Mouse (Mus musculus): ENCODE results near the gene Gm10310. TPM values are rescaled to one million over a fixed set of nuclear protein-coding genes. Genes with fewer than 3 reads are reported as not detected.
"Not testable (repeated sequence)": the region's sequence is repeated elsewhere in the genome, so short reads cannot be mapped to it uniquely, and the experiment has no call there.

The Gm10310 gene
- not detected in 2 replicates for polyA plus RNA-seq (2015; fragmentation: Nextera tagmentation; extraction: Ambion mirVana)

DNA sequence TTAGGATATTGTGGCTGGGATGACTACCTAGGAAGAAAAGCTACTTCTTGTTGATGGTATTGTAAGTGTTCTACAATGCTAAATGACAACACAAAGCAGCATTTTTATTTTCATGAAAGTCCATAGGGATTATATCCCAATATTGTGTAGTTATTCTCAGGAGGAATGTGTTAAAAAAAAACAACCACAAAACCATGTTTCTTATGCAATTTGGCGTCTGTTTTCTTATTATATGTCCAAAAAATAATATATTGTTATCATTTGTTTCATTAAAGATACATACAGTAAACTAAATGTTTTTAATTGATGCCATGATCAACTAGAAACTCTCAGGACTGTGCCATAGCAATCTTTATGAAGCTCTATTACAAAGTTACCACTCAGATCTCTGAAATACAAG is at the start of gene Gm10310:
Gene Gm10310, minus strand, starts transcription at position 101 of the 400 bp plus-strand sequence.
- H3K4me1 ChIP-seq; ATAC-seq; H3K27me3 ChIP-seq; H3K4me3 ChIP-seq; H3K27ac ChIP-seq; H3K9me3 ChIP-seq (replicated peaks); H3K36me3 ChIP-seq (ENCODE audit: poor library complexity, severe bottlenecking); H3K9ac ChIP-seq; H3K4me2 ChIP-seq: not testable (repeated sequence)
- no CpG with 5 or more reads among the region's 1 CpGs for WGBS

DNA sequence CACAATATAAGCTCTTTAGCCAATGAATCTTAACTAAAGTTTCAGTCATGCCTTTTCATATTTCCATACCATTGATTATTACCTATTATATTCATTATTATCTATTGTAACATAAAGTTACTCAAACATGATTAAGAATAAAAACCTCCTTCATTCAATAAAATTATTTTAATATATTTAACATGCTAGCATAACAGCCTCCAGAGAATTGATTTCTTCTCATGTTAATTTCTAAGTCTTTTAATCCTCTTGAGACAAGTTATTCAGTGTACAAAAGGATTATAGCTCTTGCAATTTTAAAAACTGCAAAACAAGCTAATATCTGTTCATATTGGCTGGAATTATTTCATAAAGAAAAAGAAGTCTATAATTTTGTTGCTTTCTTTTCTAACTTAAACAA is 45.2 kb upstream of the Gm10310 start, which contains the start of gene Olfr821:
Gene Olfr821, plus strand, starts transcription at position 301 of the 400 bp plus-strand sequence.
- ATAC-seq: no peak
- Histone ChIP-seq H3K36me3 (ENCODE audit: poor library complexity, severe bottlenecking) (no peaks in the 10 kb centered on the region), H3K4me3 (no peak within 1 kb of the TSS), H3K4me1 (no peaks in the 10 kb centered on the region), H3K27ac (no peak within 1 kb of the TSS), H3K9me3 (replicated peaks) (no peaks in the 10 kb centered on the region), H3K27me3 (no peaks in the 10 kb centered on the region), H3K4me2 (no peak within 1 kb of the TSS), H3K9ac (no peak within 1 kb of the TSS)

- Histone ChIP-seq H3K4me1 (no peaks in the 10 kb centered on the region), H3K27me3 (no peaks in the 10 kb centered on the region), H3K36me3 (ENCODE audit: poor library complexity, severe bottlenecking) (no peaks in the 10 kb centered on the region), H3K4me3 (no peak within 1 kb of the TSS), H3K4me2 (no peak within 1 kb of the TSS), H3K27ac (no peak within 1 kb of the TSS), H3K9ac (no peak within 1 kb of the TSS), H3K9me3 (replicated peaks) (no peaks in the 10 kb centered on the region)
- ATAC-seq: no peak
Observed at GRCm38 (mm10) chr10:130012321-130012720, 27.5 kb upstream of the Gm10310 start, which contains the start of gene Olfr820. Gene Olfr820, plus strand, starts transcription at chr10:130012621.

DNA sequence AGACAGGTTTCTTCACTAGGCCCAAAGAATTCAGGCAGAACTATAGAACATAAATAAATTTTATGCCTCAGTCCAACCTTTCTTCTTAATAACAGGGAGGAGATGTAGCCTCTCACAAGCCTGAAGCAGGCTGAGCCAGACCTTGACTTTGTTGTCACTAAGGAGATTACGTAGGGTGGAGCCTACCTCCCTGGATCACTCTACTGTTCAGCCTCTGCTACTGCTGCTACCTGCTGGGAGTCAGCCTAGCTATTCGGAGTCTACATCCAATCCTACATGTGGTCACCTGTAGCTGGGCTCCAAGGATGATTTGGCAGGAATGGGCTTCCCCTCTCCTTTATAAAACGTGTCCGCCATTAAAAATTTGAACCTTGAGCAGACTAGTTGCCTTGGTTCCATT is 20.5 kb upstream of the Gm10310 start:
- WGBS: 88% methylated on average over 4 of the region's 4 CpGs
- H3K4me3 ChIP-seq; H3K9ac ChIP-seq; ATAC-seq; H3K9me3 ChIP-seq (replicated peaks); H3K36me3 ChIP-seq (ENCODE audit: poor library complexity, severe bottlenecking); H3K27ac ChIP-seq; H3K4me1 ChIP-seq; H3K4me2 ChIP-seq; H3K27me3 ChIP-seq: not testable (repeated sequence)

DNA sequence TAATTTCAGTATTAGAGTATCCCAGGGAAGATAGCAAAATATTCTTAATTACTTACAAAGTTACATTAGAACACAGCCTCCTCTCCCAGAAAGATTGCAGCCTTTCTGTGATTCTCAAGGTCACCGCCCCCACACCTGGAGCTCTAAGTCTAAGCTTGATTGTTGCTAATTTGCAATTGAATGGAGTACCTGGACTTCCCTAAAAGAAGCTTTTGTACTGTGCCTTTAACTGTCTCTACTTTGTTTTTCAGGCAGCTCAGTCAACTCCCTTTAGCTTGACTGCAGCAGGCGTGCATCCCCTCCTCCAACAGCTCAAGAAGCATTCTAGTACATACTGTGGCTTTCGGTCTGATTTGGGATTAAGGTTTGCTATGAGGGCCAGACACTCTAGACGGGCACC is 19.2 kb upstream of the Gm10310 start:
- H3K9me3 ChIP-seq (replicated peaks); H3K4me2 ChIP-seq; ATAC-seq; H3K36me3 ChIP-seq (ENCODE audit: poor library complexity, severe bottlenecking); H3K4me1 ChIP-seq; H3K27ac ChIP-seq; H3K9ac ChIP-seq; H3K27me3 ChIP-seq; H3K4me3 ChIP-seq: not testable (repeated sequence)
- WGBS: 85% methylated on average over 4 of the region's 4 CpGs

DNA sequence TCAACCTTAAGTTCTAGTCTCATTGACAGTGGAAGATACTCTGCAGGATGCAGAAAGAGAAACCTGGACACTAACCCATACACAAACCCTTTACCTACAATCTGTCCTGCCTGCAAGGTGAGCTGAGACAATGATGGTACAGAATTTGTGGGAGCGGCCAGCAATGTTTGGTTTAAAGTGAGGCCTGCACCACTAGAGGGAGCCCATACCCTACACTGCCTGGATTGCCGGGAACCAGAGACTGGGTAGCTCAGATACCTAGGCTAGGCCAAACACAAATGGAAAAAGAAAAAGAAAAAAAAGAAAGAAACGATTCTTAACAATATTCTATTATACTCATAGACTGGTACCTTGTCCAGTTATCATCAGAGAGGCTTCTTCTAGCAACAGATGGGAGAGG is 3.0 kb downstream of the Gm10310 start:
- not testable (repeated sequence) for H3K27ac ChIP-seq; H3K4me1 ChIP-seq; H3K4me2 ChIP-seq; H3K27me3 ChIP-seq; H3K36me3 ChIP-seq (ENCODE audit: poor library complexity, severe bottlenecking); H3K4me3 ChIP-seq; H3K9ac ChIP-seq; H3K9me3 ChIP-seq (replicated peaks)
- no CpG with 5 or more reads among the region's 3 CpGs for WGBS
- peak; percentile 58; the same call in 1 of the 2 replicates for ATAC-seq

- H3K9me3 ChIP-seq (replicated peaks); H3K9ac ChIP-seq: not testable (repeated sequence)
- WGBS: no CpG with 5 or more reads among the region's 2 CpGs
Observed at GRCm38 (mm10) chr10:129976040-129976439, 8.8 kb downstream of the Gm10310 start, which contains the start of gene Olfr247. Gene Olfr247, minus strand, starts transcription at chr10:129976140.

GRCm38 (mm10) chr10:129972994-129973393 is 11.9 kb downstream of the Gm10310 start:
- H3K27ac ChIP-seq; H3K4me2 ChIP-seq; H3K4me3 ChIP-seq; H3K36me3 ChIP-seq (ENCODE audit: poor library complexity, severe bottlenecking); H3K9me3 ChIP-seq (replicated peaks); H3K9ac ChIP-seq; H3K4me1 ChIP-seq; H3K27me3 ChIP-seq: not testable (repeated sequence)
- WGBS: no CpG with 5 or more reads among the region's 3 CpGs
- peak; percentile 43; the same call in 1 of the 2 replicates for ATAC-seq

More at GRCm38 (mm10) chr10:129976040-129976439, 8.8 kb downstream of the Gm10310 start, which contains the start of gene Olfr247:
- ATAC-seq; H3K27ac ChIP-seq; H3K36me3 ChIP-seq (ENCODE audit: poor library complexity, severe bottlenecking); H3K4me1 ChIP-seq; H3K4me3 ChIP-seq; H3K4me2 ChIP-seq; H3K27me3 ChIP-seq: not testable (repeated sequence)

DNA sequence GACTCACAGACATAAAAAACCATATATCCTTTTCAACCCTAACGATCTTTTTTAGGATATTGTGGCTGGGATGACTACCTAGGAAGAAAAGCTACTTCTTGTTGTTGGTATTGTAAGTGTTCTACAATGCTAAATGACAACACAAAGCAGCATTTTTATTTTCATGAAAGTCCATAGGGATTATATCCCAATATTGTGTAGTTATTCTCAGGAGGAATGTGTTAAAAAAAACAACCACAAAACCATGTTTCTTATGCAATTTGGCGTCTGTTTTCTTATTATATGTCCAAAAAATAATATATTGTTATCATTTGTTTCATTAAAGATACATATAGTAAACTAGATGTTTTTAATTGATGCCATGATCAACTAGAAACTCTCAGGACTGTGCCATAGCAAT is 17.7 kb downstream of the Gm10310 start, which contains the start of gene Olfr819:
Gene Olfr819, minus strand, starts transcription at position 101 of the 400 bp plus-strand sequence.
- not testable (repeated sequence) for H3K4me3 ChIP-seq

DNA sequence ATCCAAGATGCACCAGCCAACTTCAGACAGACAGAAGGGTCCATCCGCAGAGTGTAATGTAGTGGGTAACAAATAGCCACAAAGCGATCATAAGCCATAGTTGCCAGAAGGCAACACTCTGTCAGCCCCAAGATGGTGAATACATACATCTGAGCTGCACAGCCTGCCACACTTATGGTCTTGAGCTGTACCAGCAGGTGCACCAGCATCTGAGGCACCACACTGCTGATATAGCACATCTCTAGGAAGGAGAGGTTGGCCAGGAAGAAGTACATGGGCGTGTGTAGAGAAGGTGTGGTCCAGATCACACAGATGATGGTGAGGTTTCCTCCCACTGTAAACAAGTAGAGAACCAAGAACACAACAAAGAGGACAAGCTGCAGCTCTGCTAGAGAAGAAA is 18.6 kb downstream of the Gm10310 start:
- not testable (repeated sequence) for H3K9me3 ChIP-seq (replicated peaks); H3K27ac ChIP-seq; ATAC-seq; H3K4me2 ChIP-seq; H3K36me3 ChIP-seq (ENCODE audit: poor library complexity, severe bottlenecking); H3K4me3 ChIP-seq; H3K9ac ChIP-seq; H3K4me1 ChIP-seq; H3K27me3 ChIP-seq
- 93% methylated on average over 2 of the region's 3 CpGs for WGBS

More for the DNA sequence above, 17.7 kb downstream of the Gm10310 start, which contains the start of gene Olfr819:
- not testable (repeated sequence) for H3K27me3 ChIP-seq; H3K4me2 ChIP-seq; H3K4me1 ChIP-seq; ATAC-seq; H3K9me3 ChIP-seq (replicated peaks); H3K36me3 ChIP-seq (ENCODE audit: poor library complexity, severe bottlenecking); H3K9ac ChIP-seq; H3K27ac ChIP-seq
- 86% methylated on average over 2 of the region's 2 CpGs for WGBS

DNA sequence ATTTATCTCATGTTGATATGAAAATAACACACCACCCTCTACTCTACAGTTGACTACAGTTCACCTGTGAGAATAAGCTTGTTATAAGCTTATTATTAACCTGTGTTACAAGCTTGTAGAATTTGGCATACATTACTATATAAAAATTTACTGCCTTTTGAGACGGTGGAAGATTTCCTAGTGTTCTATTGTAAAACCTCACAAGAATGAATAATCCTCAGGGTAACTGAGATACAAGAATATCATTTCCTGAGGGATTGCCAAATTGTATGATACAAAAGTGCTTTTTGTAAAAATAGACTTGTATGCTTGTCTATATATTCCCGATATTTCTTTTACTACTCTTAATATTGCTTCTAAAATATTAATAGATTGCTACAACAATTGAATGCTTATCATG is 35.9 kb downstream of the Gm10310 start, which contains the start of gene Olfr818:
Gene Olfr818, minus strand, starts transcription at position 101 of the 400 bp plus-strand sequence.
- ATAC-seq: no peak
- Histone ChIP-seq H3K27me3 (no peaks in the 10 kb centered on the region), H3K9ac (no peak within 1 kb of the TSS)

More for the DNA sequence above, 35.9 kb downstream of the Gm10310 start, which contains the start of gene Olfr818:
- Histone ChIP-seq H3K4me2 (no peak within 1 kb of the TSS), H3K27ac (no peak within 1 kb of the TSS), H3K4me3 (no peak within 1 kb of the TSS), H3K4me1 (no peaks in the 10 kb centered on the region), H3K36me3 (ENCODE audit: poor library complexity, severe bottlenecking) (no peaks in the 10 kb centered on the region), H3K9me3 (replicated peaks) (no peaks in the 10 kb centered on the region)
- 95% methylated on average over 2 of the region's 2 CpGs for WGBS

Measured in forebrain, embryonic 13.5 days (tissue).